Mouse (Mus musculus) layer of hippocampus, adult 9-11 months (tissue): ENCODE results near the gene Mylk3.

ENCODE experiments used
- DNase-seq: peaks from one replicate; pipeline ENCODE4 v3.0.0; 2022

Mylk3 gene

GRCm38 (mm10) chr8:85380824-85381209 lies 5.3 kb downstream of the Mylk3 start:
- no peak for DNase-seq

GRCm38 (mm10) chr8:85380123-85380823 lies 5.9 kb downstream of the Mylk3 start:
- DNase-seq = no peak

- DNase-seq = peak; percentile 65
Observed at GRCm38 (mm10) chr8:85379142-85379781, 6.9 kb downstream of the Mylk3 start.

GRCm38 (mm10) chr8:85376516-85376915 lies 9.6 kb downstream of the Mylk3 start:
- DNase-seq = no peak

GRCm38 (mm10) chr8:85374286-85374685 lies 11.9 kb downstream of the Mylk3 start:
- no peak for DNase-seq

- DNase-seq = no peak
Observed at GRCm38 (mm10) chr8:85373435-85374039, 12.6 kb downstream of the Mylk3 start.

GRCm38 (mm10) chr8:85372465-85372839 lies 13.7 kb downstream of the Mylk3 start:
- DNase-seq = no peak

GRCm38 (mm10) chr8:85371736-85372464 lies 14.2 kb downstream of the Mylk3 start:
- peak; percentile 70 for DNase-seq

GRCm38 (mm10) chr8:85365176-85365575 lies 21.0 kb downstream of the Mylk3 start:
- DNase-seq = no peak

- no peak for DNase-seq
Observed at GRCm38 (mm10) chr8:85364628-85365027, 21.5 kb downstream of the Mylk3 start.

GRCm38 (mm10) chr8:85363406-85363805 lies 22.7 kb downstream of the Mylk3 start:
- DNase-seq = no peak

GRCm38 (mm10) chr8:85362211-85362610 lies 23.9 kb downstream of the Mylk3 start:
- no peak for DNase-seq

GRCm38 (mm10) chr8:85353287-85353686 lies 32.9 kb downstream of the Mylk3 start:
- no peak for DNase-seq

GRCm38 (mm10) chr8:85339871-85340573 lies 46.1 kb downstream of the Mylk3 start:
- DNase-seq = no peak

GRCm38 (mm10) chr8:85337681-85338080 lies 48.5 kb downstream of the Mylk3 start:
- DNase-seq = no peak

GRCm38 (mm10) chr8:85336211-85336933 lies 49.8 kb downstream of the Mylk3 start:
- DNase-seq = no peak

GRCm38 (mm10) chr8:85335105-85335504 lies 51.0 kb downstream of the Mylk3 start:
- DNase-seq = no peak

GRCm38 (mm10) chr8:85329506-85329905 lies 56.6 kb downstream of the Mylk3 start:
- no peak for DNase-seq

GRCm38 (mm10) chr8:85327036-85327435 lies 59.1 kb downstream of the Mylk3 start:
- DNase-seq = no peak

- no peak for DNase-seq
Observed at GRCm38 (mm10) chr8:85323084-85323483, 63.1 kb downstream of the Mylk3 start.

- DNase-seq = no peak
Observed at GRCm38 (mm10) chr8:85321981-85322380, 64.2 kb downstream of the Mylk3 start.

GRCm38 (mm10) chr8:85318534-85318933 lies 67.6 kb downstream of the Mylk3 start:
- DNase-seq = no peak
